Mouse (Mus musculus): Measurements from ENCODE around the gene Tmem25.
"Not testable (repeated sequence)": the region's sequence is repeated elsewhere in the genome, so short reads cannot be mapped to it uniquely, and the experiment has no call there.

The Tmem25 gene

DNA sequence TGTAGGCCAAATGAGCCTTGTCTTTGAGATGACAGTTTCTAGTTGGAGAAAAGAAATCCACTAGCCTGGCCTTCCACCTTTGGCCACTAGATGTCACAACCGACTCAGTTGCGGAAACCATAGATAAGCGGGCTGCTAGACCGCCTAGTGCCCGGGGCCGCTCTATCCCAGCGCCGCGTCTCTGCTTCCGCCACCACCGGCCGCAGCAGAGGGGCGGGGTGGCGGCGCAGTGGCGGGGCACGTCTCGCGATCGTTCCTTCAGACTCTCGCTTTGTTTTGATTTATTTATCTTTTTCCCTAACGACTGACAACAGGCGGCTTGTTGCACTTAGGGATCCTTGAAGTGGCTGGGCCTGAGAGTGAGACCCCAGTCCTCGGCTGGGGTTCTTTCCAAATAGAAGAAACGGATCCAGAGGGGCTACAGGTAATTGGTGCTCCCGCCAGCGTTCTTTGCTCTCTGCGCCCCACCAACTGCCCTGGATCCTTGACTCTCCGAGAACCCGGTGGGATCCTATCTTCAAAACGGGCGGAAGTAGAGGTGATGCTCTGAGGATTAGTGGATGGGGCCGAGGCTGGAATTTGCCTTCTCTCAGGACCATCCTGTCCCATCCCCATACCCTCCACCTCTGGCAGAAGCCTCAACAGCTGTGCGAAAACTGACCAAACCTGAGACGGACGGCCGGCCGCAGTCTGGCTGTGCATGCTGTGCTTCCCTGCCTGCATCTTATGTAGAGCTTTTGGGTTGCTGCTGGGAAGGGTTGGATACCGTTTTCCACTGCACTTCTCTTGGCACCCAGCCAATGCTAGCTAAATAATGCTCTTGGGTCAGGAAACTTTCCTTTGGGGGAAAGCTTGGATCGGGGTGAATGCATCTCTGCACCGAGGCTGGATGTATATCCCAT, 26.1 kb downstream of the Tmem25 start:
- DNase-seq (ENCODE audit: low spot score in 2 of 2), result peak; percentile 89 to 93

- DNase-seq (ENCODE audit: low spot score in 2 of 2), result no peak
These were observed 26.7 kb downstream of the Tmem25 start for GRCm38 (mm10) chr9:44772392-44772749.

GRCm38 (mm10) chr9:44771376-44771775, 27.7 kb downstream of the Tmem25 start:
- no peak for DNase-seq (ENCODE audit: low spot score in 2 of 2)

DNA sequence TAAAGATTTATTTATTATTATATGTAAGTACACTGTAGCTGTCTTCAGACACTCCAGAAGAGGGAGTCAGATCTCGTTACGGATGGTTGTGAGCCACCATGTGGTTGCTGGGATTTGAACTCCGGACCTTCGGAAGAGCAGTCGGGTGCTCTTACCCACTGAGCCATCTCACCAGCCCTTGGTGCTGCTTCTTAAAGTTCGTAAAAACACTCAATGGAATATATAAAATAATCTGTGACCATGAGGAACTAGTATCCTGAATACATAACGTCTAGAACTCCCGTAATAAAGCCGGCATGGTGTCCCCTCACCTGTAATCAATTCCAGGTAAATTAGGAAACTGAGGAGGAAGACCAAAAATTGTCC, 31.1 kb downstream of the Tmem25 start:
- DNase-seq (ENCODE audit: low spot score in 2 of 2), result not testable (repeated sequence)

DNA sequence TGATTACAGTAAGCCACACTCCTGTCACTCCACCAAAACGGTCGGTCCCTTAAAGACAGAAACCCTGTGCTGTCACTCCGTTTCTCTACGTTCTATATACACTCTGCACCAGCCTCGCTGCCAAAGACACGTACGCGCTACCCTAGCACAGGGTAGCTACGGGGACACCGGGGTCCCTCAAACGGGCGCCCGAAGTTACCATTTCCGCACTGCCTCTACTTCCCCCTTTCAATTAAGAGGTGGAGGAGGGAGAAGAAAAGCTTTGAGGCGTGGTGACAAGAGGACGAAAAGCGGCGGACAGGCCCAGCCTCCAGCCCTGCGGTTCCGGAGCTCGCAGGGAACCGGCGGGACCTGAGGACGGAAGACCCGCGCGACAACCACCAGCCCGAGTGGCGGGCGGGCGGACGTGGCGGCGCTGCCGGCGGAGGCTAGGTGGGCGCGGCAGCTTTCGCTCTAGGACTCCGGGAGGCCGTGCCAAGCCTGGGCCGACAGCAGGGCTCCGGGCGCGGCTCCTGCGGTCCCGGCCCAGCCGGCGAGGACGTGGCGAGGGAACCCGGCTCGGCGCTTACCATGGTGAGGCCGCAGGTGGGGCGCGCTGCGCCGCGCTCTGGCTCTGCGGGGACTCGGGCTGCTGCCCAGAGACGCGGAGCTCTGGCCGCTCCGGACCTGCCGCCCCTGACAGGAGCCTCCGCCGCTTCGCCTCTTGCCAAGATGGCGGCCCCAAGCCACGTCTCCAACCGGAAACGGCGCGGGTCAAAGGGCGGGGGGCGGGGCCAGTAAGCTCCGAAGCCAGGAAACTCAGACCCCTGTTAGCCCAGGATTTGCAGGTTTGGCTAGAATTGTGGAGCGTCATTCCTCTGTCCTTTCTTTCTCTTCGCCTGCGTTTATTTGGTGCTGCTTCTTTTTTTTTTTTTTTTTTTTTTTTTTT, 31.7 kb downstream of the Tmem25 start, which contains the start of the genes Arcn1 and Ift46:
Arcn1 (minus strand) TSS at position 745 of the 928 bp plus-strand sequence.
Ift46 (plus strand) TSS at position 808 of the 928 bp plus-strand sequence.
- DNase-seq (ENCODE audit: low spot score in 2 of 2), result peak; percentile 61 to 68

- no peak for DNase-seq (ENCODE audit: low spot score in 2 of 2)
These were observed 38.2 kb downstream of the Tmem25 start for GRCm38 (mm10) chr9:44760873-44761272.

DNA sequence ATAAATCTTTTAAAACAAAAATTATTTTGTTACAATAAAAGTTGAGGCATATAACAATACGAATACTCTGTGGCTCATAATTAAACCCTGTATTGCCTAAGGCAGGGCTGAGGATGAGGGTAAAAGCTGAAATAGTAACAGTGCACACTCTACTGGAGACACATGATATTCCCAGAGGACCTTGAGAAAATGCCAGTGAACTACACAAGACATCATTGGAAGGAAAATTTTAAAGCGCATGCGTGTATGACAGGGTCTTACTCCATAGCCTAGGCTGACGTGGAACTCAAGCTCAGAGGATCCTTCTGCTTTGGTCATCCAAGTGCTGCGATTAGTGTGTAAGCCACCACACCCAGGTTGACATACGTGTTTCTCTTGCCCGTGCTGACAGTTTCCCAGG, 50.6 kb downstream of the Tmem25 start:
- no peak for DNase-seq (ENCODE audit: low spot score in 2 of 2)

- DNase-seq (ENCODE audit: low spot score in 2 of 2), result no peak
These were observed 51.8 kb downstream of the Tmem25 start for GRCm38 (mm10) chr9:44747341-44747740.

DNA sequence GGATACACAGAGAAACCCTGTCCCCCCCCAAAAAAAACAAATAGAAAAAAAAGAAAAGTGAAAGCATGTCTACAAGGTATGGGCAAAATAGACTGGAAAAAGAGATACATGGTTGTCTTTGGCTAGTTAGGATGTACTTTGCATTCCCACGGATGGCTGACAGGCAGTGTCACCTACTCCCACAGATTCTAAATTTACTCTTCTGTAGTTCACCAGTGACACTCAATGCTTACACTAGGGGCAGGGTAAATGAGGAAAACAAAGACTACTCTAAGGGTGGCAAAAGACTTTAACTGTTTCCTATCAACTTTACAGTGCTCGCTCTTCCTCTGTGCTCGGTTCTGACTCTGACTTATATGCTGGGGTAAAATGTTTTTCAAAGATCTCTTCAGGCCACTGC, 52.4 kb downstream of the Tmem25 start:
- no peak for DNase-seq (ENCODE audit: low spot score in 2 of 2)

GRCm38 (mm10) chr9:44745371-44745770, 53.7 kb downstream of the Tmem25 start:
- no peak for DNase-seq (ENCODE audit: low spot score in 2 of 2)
